Mouse (Mus musculus): ENCODE results near the gene Pls3. TPM values are rescaled to one million over a fixed set of nuclear protein-coding genes. Genes with fewer than 3 reads are reported as not detected.

The Pls3 gene
- polyA plus RNA-seq, 1 experiment from 2014 or later = 61.9 TPM

DNA sequence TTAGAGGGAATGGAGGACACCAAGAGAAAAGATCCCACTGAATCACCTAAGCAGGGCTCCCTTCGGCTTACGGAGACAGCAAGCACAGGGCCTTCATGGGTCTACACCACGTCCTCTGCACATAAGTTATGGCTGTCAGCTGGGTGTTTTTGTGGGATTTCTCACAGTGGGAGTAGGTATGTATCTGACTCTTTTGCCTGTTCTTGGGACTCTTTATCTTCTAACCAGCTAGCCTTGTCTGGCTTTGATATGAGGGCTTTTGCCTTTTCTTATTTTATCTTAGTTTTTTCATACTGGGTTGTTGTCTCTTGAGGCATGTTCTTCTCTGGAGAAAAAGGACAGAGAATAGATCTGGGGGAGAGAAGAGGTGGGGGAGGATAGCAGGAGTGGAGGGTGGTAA is 20.7 kb downstream of the Pls3 start:
- WGBS = 92% methylated on average over 3 of the region's 3 CpGs
- H3K27me3 ChIP-seq (ENCODE audit: control insufficient read depth, insufficient read depth, low read length) = no peaks in the 10 kb centered on the region
- no peaks in the 10 kb centered on the region for H3K9me3 ChIP-seq (ENCODE audit: control insufficient read depth, low read length)
- no peak overlapping the region for H3K4me3 ChIP-seq (ENCODE audit: control insufficient read depth in 1 of 2, insufficient read depth in 1 of 2, low read depth in 1 of 2, low read length in 2 of 2)
- no peak overlapping the region for H3K27ac ChIP-seq (replicated peaks in 1 of 2; ENCODE audit: control insufficient read depth in 1 of 2, insufficient read depth in 1 of 2, low read depth in 2 of 2, low read length in 2 of 2)
- no peak overlapping the region for H3K4me2 ChIP-seq (ENCODE audit: low read length)
- no peak overlapping the region for H3K9ac ChIP-seq (ENCODE audit: low read length)
- ATAC-seq (ENCODE audit: insufficient number of reproducible peaks, insufficient read depth, low FRiP score, low read depth) = no peak
- no peaks in the 10 kb centered on the region for H3K4me1 ChIP-seq (ENCODE audit: control insufficient read depth in 2 of 2, insufficient read depth in 2 of 2, low read length in 2 of 2)
- H3K36me3 ChIP-seq (ENCODE audit: control insufficient read depth, insufficient read depth, low read length) = 0 out of 2 replicates have a peak, but pooled peaks cover 3% of the 10 kb centered on the region

DNA sequence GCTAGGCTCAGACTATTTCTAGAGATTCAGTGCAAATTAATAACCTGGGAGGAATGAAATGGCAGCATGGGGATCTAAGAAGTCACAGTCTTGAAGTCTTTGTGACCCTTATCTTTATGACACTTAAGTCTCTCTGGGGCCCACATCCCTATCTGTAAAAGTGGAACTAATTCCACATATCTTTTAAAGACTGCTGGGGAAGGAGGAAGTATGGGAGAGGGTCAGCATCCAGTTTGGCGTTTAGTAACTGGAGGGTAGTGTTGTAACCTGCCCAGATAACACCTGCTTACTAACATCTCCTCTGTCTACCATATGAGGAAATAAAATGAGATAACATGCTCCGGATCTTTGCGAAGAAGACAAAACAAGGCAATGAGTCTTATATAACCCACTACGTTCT is 30.7 kb downstream of the Pls3 start:
- no peak overlapping the region for H3K27ac ChIP-seq (replicated peaks in 1 of 2; ENCODE audit: control insufficient read depth in 1 of 2, insufficient read depth in 1 of 2, low read depth in 2 of 2, low read length in 2 of 2)
- no peaks in the 10 kb centered on the region for H3K27me3 ChIP-seq (ENCODE audit: control insufficient read depth, insufficient read depth, low read length)
- H3K36me3 ChIP-seq (ENCODE audit: control insufficient read depth, insufficient read depth, low read length) = no peaks in the 10 kb centered on the region
- ATAC-seq (ENCODE audit: insufficient number of reproducible peaks, insufficient read depth, low FRiP score, low read depth) = no peak
- H3K4me3 ChIP-seq (ENCODE audit: control insufficient read depth in 1 of 2, insufficient read depth in 1 of 2, low read depth in 1 of 2, low read length in 2 of 2) = no peak overlapping the region
- no peaks in the 10 kb centered on the region for H3K9me3 ChIP-seq (ENCODE audit: control insufficient read depth, low read length)
- H3K4me1 ChIP-seq (ENCODE audit: control insufficient read depth in 2 of 2, insufficient read depth in 2 of 2, low read length in 2 of 2) = 0 out of 4 replicates have a peak, but pooled peaks cover 0 to 2% of the 10 kb centered on the region in 2 experiments
- H3K4me2 ChIP-seq (ENCODE audit: low read length) = no peak overlapping the region
- WGBS = 56% methylated on average over 4 of the region's 4 CpGs
- H3K9ac ChIP-seq (ENCODE audit: low read length) = no peak overlapping the region

DNA sequence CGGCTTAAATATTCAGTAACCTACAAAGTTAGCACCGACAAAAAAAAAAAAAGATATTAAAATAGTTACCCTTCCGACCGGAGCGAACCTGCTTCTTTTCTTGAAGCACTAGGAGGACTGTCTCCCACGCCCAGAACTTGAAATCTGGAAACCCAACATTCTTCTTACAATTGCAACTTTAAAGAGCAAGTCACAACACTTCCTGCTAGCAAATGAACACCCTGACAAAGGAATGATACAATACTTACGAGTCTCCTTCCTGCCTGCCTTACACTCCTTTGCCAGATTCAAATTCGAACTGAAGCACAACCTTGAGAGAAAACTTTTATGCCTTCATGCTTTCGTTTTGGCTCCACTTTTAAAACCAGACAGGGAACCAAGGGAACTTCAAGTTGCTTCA is 32.1 kb downstream of the Pls3 start:
- Histone ChIP-seq H3K27ac (replicated peaks in 1 of 2; ENCODE audit: control insufficient read depth in 1 of 2, insufficient read depth in 1 of 2, low read depth in 2 of 2, low read length in 2 of 2) (peak overlapping the region in 1 of 2 experiments; percentile 55; a peak in 3 of 4 replicates), H3K4me3 (ENCODE audit: control insufficient read depth in 1 of 2, insufficient read depth in 1 of 2, low read depth in 1 of 2, low read length in 2 of 2) (no peak overlapping the region), H3K27me3 (ENCODE audit: control insufficient read depth, insufficient read depth, low read length) (no peaks in the 10 kb centered on the region), H3K9me3 (ENCODE audit: control insufficient read depth, low read length) (no peaks in the 10 kb centered on the region), H3K4me2 (ENCODE audit: low read length) (no peak overlapping the region), H3K9ac (ENCODE audit: low read length) (no peak overlapping the region), H3K36me3 (ENCODE audit: control insufficient read depth, insufficient read depth, low read length) (no peaks in the 10 kb centered on the region), H3K4me1 (ENCODE audit: control insufficient read depth in 2 of 2, insufficient read depth in 2 of 2, low read length in 2 of 2) (0 out of 4 replicates have a peak, but pooled peaks cover 0 to 2% of the 10 kb centered on the region in 2 experiments)
- ATAC-seq (ENCODE audit: insufficient number of reproducible peaks, insufficient read depth, low FRiP score, low read depth) = no peak
- WGBS = 57% methylated on average over 9 of the region's 9 CpGs

DNA sequence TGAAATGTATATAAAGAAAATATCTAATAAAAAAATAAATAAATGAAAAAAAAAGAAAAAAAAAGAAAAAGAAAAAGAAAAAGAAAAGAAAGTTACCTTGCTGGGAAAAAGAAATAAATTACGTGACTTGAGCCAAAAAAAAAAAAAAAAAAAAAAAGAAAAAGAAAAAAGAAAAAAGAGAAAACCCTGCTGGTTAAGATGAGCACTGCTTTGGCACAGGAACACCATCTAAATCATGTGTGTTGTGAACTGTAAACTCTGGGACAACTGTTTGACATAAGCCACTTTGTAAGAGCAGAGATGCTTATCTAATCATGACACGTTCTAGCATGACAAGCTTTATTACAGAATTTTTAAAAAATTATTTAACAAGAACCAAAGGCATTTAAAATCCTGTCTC is 32.9 kb downstream of the Pls3 start:
- 54% methylated on average over 2 of the region's 2 CpGs for WGBS
- Histone ChIP-seq H3K4me3 (ENCODE audit: control insufficient read depth in 1 of 2, insufficient read depth in 1 of 2, low read depth in 1 of 2, low read length in 2 of 2) (no peak overlapping the region), H3K36me3 (ENCODE audit: control insufficient read depth, insufficient read depth, low read length) (no peaks in the 10 kb centered on the region), H3K9ac (ENCODE audit: low read length) (no peak overlapping the region), H3K4me2 (ENCODE audit: low read length) (no peak overlapping the region), H3K4me1 (ENCODE audit: control insufficient read depth in 2 of 2, insufficient read depth in 2 of 2, low read length in 2 of 2) (0 out of 4 replicates have a peak, but pooled peaks cover 0 to 2% of the 10 kb centered on the region in 2 experiments), H3K9me3 (ENCODE audit: control insufficient read depth, low read length) (no peaks in the 10 kb centered on the region), H3K27ac (replicated peaks in 1 of 2; ENCODE audit: control insufficient read depth in 1 of 2, insufficient read depth in 1 of 2, low read depth in 2 of 2, low read length in 2 of 2) (no peak overlapping the region), H3K27me3 (ENCODE audit: control insufficient read depth, insufficient read depth, low read length) (no peaks in the 10 kb centered on the region)
- ATAC-seq (ENCODE audit: insufficient number of reproducible peaks, insufficient read depth, low FRiP score, low read depth) = no peak

DNA sequence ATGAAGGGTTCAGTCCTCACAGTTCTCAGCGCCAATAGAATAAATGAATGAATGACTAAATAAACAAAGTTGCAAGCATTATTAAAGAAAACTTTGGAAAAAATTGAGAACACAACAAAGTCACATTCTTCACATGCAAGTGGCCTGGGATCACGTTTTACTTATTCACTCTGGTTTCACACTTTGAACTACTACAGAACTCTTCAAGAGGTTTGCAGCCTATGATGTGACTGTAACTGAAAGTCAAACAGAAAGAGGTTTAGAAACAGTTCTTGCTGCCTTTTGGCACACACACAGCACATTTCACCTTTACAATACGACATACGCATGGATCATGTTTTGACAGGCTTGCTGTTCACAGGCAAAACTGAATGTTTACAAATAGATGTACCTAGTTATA is 34.7 kb downstream of the Pls3 start:
- Histone ChIP-seq H3K36me3 (ENCODE audit: control insufficient read depth, insufficient read depth, low read length) (no peaks in the 10 kb centered on the region), H3K4me2 (ENCODE audit: low read length) (no peak overlapping the region), H3K9me3 (ENCODE audit: control insufficient read depth, low read length) (no peaks in the 10 kb centered on the region), H3K27me3 (ENCODE audit: control insufficient read depth, insufficient read depth, low read length) (no peaks in the 10 kb centered on the region), H3K4me3 (ENCODE audit: control insufficient read depth in 1 of 2, insufficient read depth in 1 of 2, low read depth in 1 of 2, low read length in 2 of 2) (no peak overlapping the region), H3K27ac (replicated peaks in 1 of 2; ENCODE audit: control insufficient read depth in 1 of 2, insufficient read depth in 1 of 2, low read depth in 2 of 2, low read length in 2 of 2) (no peak overlapping the region), H3K9ac (ENCODE audit: low read length) (no peak overlapping the region), H3K4me1 (ENCODE audit: control insufficient read depth in 2 of 2, insufficient read depth in 2 of 2, low read length in 2 of 2) (0 out of 4 replicates have a peak, but pooled peaks cover 0 to 2% of the 10 kb centered on the region in 2 experiments)
- WGBS = 77% methylated on average over 4 of the region's 4 CpGs
- no peak for ATAC-seq (ENCODE audit: insufficient number of reproducible peaks, insufficient read depth, low FRiP score, low read depth)

DNA sequence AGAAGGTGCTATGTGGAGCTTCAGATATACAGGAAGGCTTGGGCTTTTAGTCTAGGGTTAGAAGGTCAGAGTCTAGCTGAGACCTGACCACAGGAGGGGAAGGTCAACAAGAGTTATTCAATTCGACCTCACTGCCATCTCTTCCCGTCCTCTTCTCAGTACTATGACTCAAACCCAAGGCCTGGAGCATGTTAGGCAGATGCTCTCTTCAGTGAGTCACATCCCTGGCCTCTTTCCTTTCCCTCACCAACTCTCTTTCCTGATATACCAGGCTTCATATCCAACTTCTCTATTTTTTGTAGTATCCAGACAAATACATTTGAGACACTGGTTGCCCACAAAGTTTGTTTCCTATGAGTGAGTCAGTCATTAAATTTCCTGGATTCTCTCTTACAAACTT is 40.1 kb downstream of the Pls3 start:
- H3K36me3 ChIP-seq (ENCODE audit: control insufficient read depth, insufficient read depth, low read length) = no peaks in the 10 kb centered on the region
- no peak overlapping the region for H3K27ac ChIP-seq (replicated peaks in 1 of 2; ENCODE audit: control insufficient read depth in 1 of 2, insufficient read depth in 1 of 2, low read depth in 2 of 2, low read length in 2 of 2)
- no peaks in the 10 kb centered on the region for H3K4me1 ChIP-seq (ENCODE audit: control insufficient read depth in 2 of 2, insufficient read depth in 2 of 2, low read length in 2 of 2)
- WGBS = 55% methylated on average over 2 of the region's 2 CpGs
- no peak overlapping the region for H3K4me3 ChIP-seq (ENCODE audit: control insufficient read depth in 1 of 2, insufficient read depth in 1 of 2, low read depth in 1 of 2, low read length in 2 of 2)
- H3K4me2 ChIP-seq (ENCODE audit: low read length) = no peak overlapping the region
- ATAC-seq (ENCODE audit: insufficient number of reproducible peaks, insufficient read depth, low FRiP score, low read depth) = no peak
- H3K27me3 ChIP-seq (ENCODE audit: control insufficient read depth, insufficient read depth, low read length) = no peaks in the 10 kb centered on the region
- no peaks in the 10 kb centered on the region for H3K9me3 ChIP-seq (ENCODE audit: control insufficient read depth, low read length)
- no peak overlapping the region for H3K9ac ChIP-seq (ENCODE audit: low read length)

DNA sequence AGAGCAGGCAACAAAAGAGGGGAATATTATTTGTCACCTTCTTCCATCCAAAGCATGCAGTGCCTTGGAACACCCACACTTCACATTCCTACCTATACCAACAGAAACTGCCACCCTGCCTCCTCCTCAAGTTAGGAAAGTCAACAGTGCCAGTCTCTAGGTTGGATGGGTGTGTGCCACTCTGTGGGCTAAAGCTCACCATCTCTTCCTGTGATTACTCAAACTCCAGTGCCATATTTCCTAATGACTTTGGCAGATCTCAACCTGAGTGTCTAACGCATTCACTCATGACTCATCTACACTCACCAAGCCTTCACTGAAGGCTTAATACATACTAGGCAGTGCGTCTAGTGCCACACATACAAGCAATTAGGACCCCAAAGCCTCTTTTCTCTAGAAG is 40.7 kb downstream of the Pls3 start:
- 83% methylated on average over 2 of the region's 2 CpGs for WGBS
- ATAC-seq (ENCODE audit: insufficient number of reproducible peaks, insufficient read depth, low FRiP score, low read depth) = no peak
- no peak overlapping the region for H3K27ac ChIP-seq (replicated peaks in 1 of 2; ENCODE audit: control insufficient read depth in 1 of 2, insufficient read depth in 1 of 2, low read depth in 2 of 2, low read length in 2 of 2)

DNA sequence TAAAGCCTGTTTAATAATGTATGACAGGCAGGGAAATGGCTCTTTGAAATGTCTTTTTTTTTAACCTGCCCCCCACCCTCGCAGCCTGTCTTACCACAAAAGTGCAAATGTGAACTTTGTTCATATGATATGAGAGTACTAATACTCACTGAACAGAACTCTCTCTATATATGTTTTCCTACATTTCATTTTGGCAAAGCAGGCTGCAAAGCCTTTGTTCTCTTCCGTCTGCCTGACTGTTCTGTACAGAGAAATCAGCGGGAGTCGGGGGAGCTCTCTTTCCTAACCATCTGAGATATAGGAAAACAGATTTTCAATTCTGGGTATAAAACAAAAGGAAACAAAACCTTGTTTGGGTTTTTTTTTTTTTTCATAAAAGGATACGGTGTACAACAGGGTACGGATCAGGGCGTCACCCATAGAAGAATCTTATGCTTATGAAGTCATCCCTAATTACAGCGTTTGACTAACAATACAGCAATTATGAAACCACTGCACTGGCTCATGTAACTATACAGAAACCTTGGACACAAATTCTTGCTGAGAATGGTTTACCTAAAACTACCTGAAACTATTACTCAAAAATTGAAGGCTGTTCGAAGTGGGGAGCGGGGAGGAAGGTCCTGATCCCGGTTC is 41.9 kb downstream of the Pls3 start:
- H3K27ac ChIP-seq (replicated peaks in 1 of 2; ENCODE audit: control insufficient read depth in 1 of 2, insufficient read depth in 1 of 2, low read depth in 2 of 2, low read length in 2 of 2) = no peak overlapping the region
- H3K4me3 ChIP-seq (ENCODE audit: control insufficient read depth in 1 of 2, insufficient read depth in 1 of 2, low read depth in 1 of 2, low read length in 2 of 2) = no peak overlapping the region
- no peak for ATAC-seq (ENCODE audit: insufficient number of reproducible peaks, insufficient read depth, low FRiP score, low read depth)
- H3K4me2 ChIP-seq (ENCODE audit: low read length) = no peak overlapping the region
- WGBS = 68% methylated on average over 11 of the region's 11 CpGs
- no peak overlapping the region for H3K9ac ChIP-seq (ENCODE audit: low read length)
- no peaks in the 10 kb centered on the region for H3K4me1 ChIP-seq (ENCODE audit: control insufficient read depth in 2 of 2, insufficient read depth in 2 of 2, low read length in 2 of 2)
- H3K27me3 ChIP-seq (ENCODE audit: control insufficient read depth, insufficient read depth, low read length) = no peaks in the 10 kb centered on the region
- no peaks in the 10 kb centered on the region for H3K36me3 ChIP-seq (ENCODE audit: control insufficient read depth, insufficient read depth, low read length)
- no peaks in the 10 kb centered on the region for H3K9me3 ChIP-seq (ENCODE audit: control insufficient read depth, low read length)

More for the DNA sequence above, 40.7 kb downstream of the Pls3 start:
- Histone ChIP-seq H3K9me3 (ENCODE audit: control insufficient read depth, low read length) (no peaks in the 10 kb centered on the region), H3K4me2 (ENCODE audit: low read length) (no peak overlapping the region), H3K4me1 (ENCODE audit: control insufficient read depth in 2 of 2, insufficient read depth in 2 of 2, low read length in 2 of 2) (no peaks in the 10 kb centered on the region), H3K27me3 (ENCODE audit: control insufficient read depth, insufficient read depth, low read length) (no peaks in the 10 kb centered on the region), H3K36me3 (ENCODE audit: control insufficient read depth, insufficient read depth, low read length) (no peaks in the 10 kb centered on the region), H3K9ac (ENCODE audit: low read length) (no peak overlapping the region), H3K4me3 (ENCODE audit: control insufficient read depth in 1 of 2, insufficient read depth in 1 of 2, low read depth in 1 of 2, low read length in 2 of 2) (no peak overlapping the region)

Measured in heart, embryonic 14.5 days (tissue).